ENCODE assay signal across 9 mouse cellular contexts in genomic region chr5:31630064-31630463, GRCm38 (mm10). TPM values are rescaled to one million over a fixed set of nuclear protein-coding genes. Genes with fewer than 3 reads are reported as not detected.
DNase-seq lines count a peak whose midpoint lies in the region; ATAC-seq and TF ChIP-seq lines count a peak whose summit lies in the region.
"Had no signal": no experiment of that assay in that cellular context is flagged by ENCODE, and none has a peak within 500 bp of the region (broad histone marks: within the 10 kb centered on the region; RNA-seq: fewer than 3 reads in every experiment).

No protein-coding gene starts in this region.

- no peak for TF ChIP-seq CTCF in intestine, postnatal 0 days (IDR thresholded peaks at IDR 0.05; ENCODE audit: low read depth)
- TF ChIP-seq CTCF in forebrain, postnatal 0 days (IDR thresholded peaks at IDR 0.05; ENCODE audit: low read depth): no peak

- H3K36me3 ChIP-seq in embryonic facial prominence, embryonic 15.5 days: no peaks in the 10 kb centered on the region
- 0 out of 2 replicates have a peak, but pooled peaks cover 7% of the 10 kb centered on the region for H3K36me3 ChIP-seq in intestine, postnatal 0 days (ENCODE audit: control insufficient read depth, insufficient read depth)
- no peaks in the 10 kb centered on the region; the same call in 1 of the 2 replicates for H3K36me3 ChIP-seq in stomach, embryonic 14.5 days (ENCODE audit: control insufficient read depth, insufficient read depth, low read length)
- H3K36me3 ChIP-seq in midbrain, embryonic 11.5 days (ENCODE audit: control insufficient read depth, insufficient read depth, low read length): no peaks in the 10 kb centered on the region
- no peaks in the 10 kb centered on the region for H3K36me3 ChIP-seq in forebrain, postnatal 0 days (ENCODE audit: insufficient read depth)

- peak; percentile 79 for ATAC-seq in embryonic facial prominence, embryonic 15.5 days (ENCODE audit: insufficient number of reproducible peaks, low FRiP score, low TSS enrichment, low read depth)
- ATAC-seq in intestine, postnatal 0 days: 0 out of 2 replicates have a peak, but pooled peaks have one; percentile 16
- ATAC-seq in stomach, embryonic 14.5 days (ENCODE audit: insufficient number of reproducible peaks, insufficient read depth, low FRiP score, low read depth): peak; percentile 34; the same call in 1 of the 2 replicates
- ATAC-seq in midbrain, embryonic 11.5 days (ENCODE audit: low FRiP score): no peak
- no peak; the same call in 1 of the 2 replicates for ATAC-seq in forebrain, postnatal 0 days

- H3K27ac ChIP-seq in embryonic facial prominence, embryonic 15.5 days (replicated peaks): peak overlapping the region; percentile 86
- H3K27ac ChIP-seq in intestine, postnatal 0 days (ENCODE audit: low read depth, low read length): no peak overlapping the region
- peak overlapping the region; percentile 49; the same call in 1 of the 2 replicates for H3K27ac ChIP-seq in stomach, embryonic 14.5 days (ENCODE audit: low read length)
- H3K27ac ChIP-seq in midbrain, embryonic 11.5 days (ENCODE audit: low read depth, low read length): no peak overlapping the region
- H3K27ac ChIP-seq in forebrain, postnatal 0 days (ENCODE audit: low read depth, low read length): no peak overlapping the region
- H3K27ac ChIP-seq: liver, embryonic 13.5 days had no signal

- no peak overlapping the region for H3K9ac ChIP-seq in embryonic facial prominence, embryonic 15.5 days
- H3K9ac ChIP-seq in intestine, postnatal 0 days (ENCODE audit: low read depth, low read length): no peak overlapping the region
- no peak overlapping the region for H3K9ac ChIP-seq in stomach, embryonic 14.5 days (replicated peaks; ENCODE audit: low read depth, low read length)
- no peak overlapping the region for H3K9ac ChIP-seq in midbrain, embryonic 11.5 days (ENCODE audit: low read length)
- H3K9ac ChIP-seq in forebrain, postnatal 0 days: no peak overlapping the region
- H3K9ac ChIP-seq: liver, embryonic 13.5 days had no signal

- no peaks in the 10 kb centered on the region for H3K9me3 ChIP-seq in embryonic facial prominence, embryonic 15.5 days (replicated peaks)
- no peaks in the 10 kb centered on the region for H3K9me3 ChIP-seq in intestine, postnatal 0 days (ENCODE audit: control insufficient read depth)
- no peaks in the 10 kb centered on the region for H3K9me3 ChIP-seq in stomach, embryonic 14.5 days (ENCODE audit: control insufficient read depth, low read depth, low read length)
- H3K9me3 ChIP-seq in midbrain, embryonic 11.5 days (ENCODE audit: control insufficient read depth, low read length): no peaks in the 10 kb centered on the region
- H3K9me3 ChIP-seq in forebrain, postnatal 0 days (ENCODE audit: low read length): no peaks in the 10 kb centered on the region
- H3K9me3 ChIP-seq: liver, embryonic 13.5 days had no signal

- WGBS in embryonic facial prominence, embryonic 15.5 days: 2% methylated on average over 5 of the region's 5 CpGs
- 62% methylated on average over 5 of the region's 5 CpGs for WGBS in intestine, postnatal 0 days
- WGBS in stomach, embryonic 14.5 days: 29% methylated on average over 5 of the region's 5 CpGs
- WGBS in midbrain, embryonic 11.5 days: 75% methylated on average over 5 of the region's 5 CpGs
- WGBS in forebrain, postnatal 0 days: 43% methylated on average over 5 of the region's 5 CpGs

- peak; percentile 69 for DNase-seq in ovary, adult 18-20 months (ENCODE audit: low spot score)
- DNase-seq in ovary, postnatal 14 days (ENCODE audit: low spot score): no peak
- DNase-seq in midbrain, embryonic 11.5 days (ENCODE audit: low spot score, missing footprints): no peak
- DNase-seq in thymus, adult 18-20 months: no peak
- no peak for DNase-seq in forebrain, postnatal 0 days
- DNase-seq: liver, embryonic 13.5 days had no signal

- H3K27me3 ChIP-seq in embryonic facial prominence, embryonic 15.5 days: no peaks in the 10 kb centered on the region
- H3K27me3 ChIP-seq in intestine, postnatal 0 days (replicated peaks; ENCODE audit: control insufficient read depth, insufficient read depth, low read length): no peaks in the 10 kb centered on the region
- H3K27me3 ChIP-seq in stomach, embryonic 14.5 days (ENCODE audit: control insufficient read depth, insufficient read depth, low read length): no peaks in the 10 kb centered on the region
- no peaks in the 10 kb centered on the region for H3K27me3 ChIP-seq in midbrain, embryonic 11.5 days (ENCODE audit: control insufficient read depth, insufficient read depth, low read length)
- H3K27me3 ChIP-seq in forebrain, postnatal 0 days (ENCODE audit: insufficient read depth, low read length): no peaks in the 10 kb centered on the region
- H3K27me3 ChIP-seq: liver, embryonic 13.5 days had no signal

- H3K4me3 ChIP-seq in embryonic facial prominence, embryonic 15.5 days (replicated peaks): no peak overlapping the region
- H3K4me3 ChIP-seq in intestine, postnatal 0 days (ENCODE audit: low read depth, low read length): no peak overlapping the region
- no peak overlapping the region for H3K4me3 ChIP-seq in stomach, embryonic 14.5 days (ENCODE audit: low read depth, low read length)
- H3K4me3 ChIP-seq in midbrain, embryonic 11.5 days (ENCODE audit: low read depth, low read length): no peak overlapping the region
- H3K4me3 ChIP-seq in forebrain, postnatal 0 days (ENCODE audit: low read depth, low read length): no peak overlapping the region
- H3K4me3 ChIP-seq: liver, embryonic 13.5 days had no signal

- H3K4me2 ChIP-seq in embryonic facial prominence, embryonic 15.5 days (replicated peaks): no peak overlapping the region
- H3K4me2 ChIP-seq in intestine, postnatal 0 days (replicated peaks; ENCODE audit: low read depth): no peak overlapping the region
- H3K4me2 ChIP-seq in stomach, embryonic 14.5 days (replicated peaks; ENCODE audit: low read depth, low read length): no peak overlapping the region
- no peak overlapping the region for H3K4me2 ChIP-seq in midbrain, embryonic 11.5 days
- H3K4me2 ChIP-seq in forebrain, postnatal 0 days (ENCODE audit: low read depth): no peak overlapping the region
- H3K4me2 ChIP-seq: liver, embryonic 13.5 days had no signal

- H3K4me1 ChIP-seq in embryonic facial prominence, embryonic 15.5 days: peaks cover 43% of the 10 kb centered on the region
- no peaks in the 10 kb centered on the region for H3K4me1 ChIP-seq in intestine, postnatal 0 days (replicated peaks; ENCODE audit: control insufficient read depth, insufficient read depth, low read length)
- H3K4me1 ChIP-seq in stomach, embryonic 14.5 days (ENCODE audit: control insufficient read depth, insufficient read depth, low read length): no peaks in the 10 kb centered on the region
- 0 out of 2 replicates have a peak, but pooled peaks cover 1% of the 10 kb centered on the region for H3K4me1 ChIP-seq in midbrain, embryonic 11.5 days (ENCODE audit: control insufficient read depth, insufficient read depth, low read length)
- H3K4me1 ChIP-seq in forebrain, postnatal 0 days (ENCODE audit: insufficient read depth): no peaks in the 10 kb centered on the region

RNA-seq across cellular contexts. Expression of gene Mrpl33, which starts 33.3 kb away (rescaled TPM):
- 283 and 287 TPM in 2 replicates for polyA plus RNA-seq in embryonic facial prominence, embryonic 15.5 days (2015; fragmentation: Nextera tagmentation; extraction: Ambion mirVana)
- 337 and 357 TPM in 2 replicates for polyA plus RNA-seq in intestine, postnatal 0 days (2015; fragmentation: Nextera tagmentation; extraction: Ambion mirVana)
- 301 and 326 TPM in 2 replicates for polyA plus RNA-seq in stomach, embryonic 14.5 days (2014; fragmentation: Nextera tagmentation; extraction: Ambion mirVana)
- polyA plus RNA-seq in midbrain, embryonic 11.5 days (2014; fragmentation: Nextera tagmentation; extraction: Ambion mirVana): 221 and 233 TPM in 2 replicates
- 166 and 203 TPM in 2 replicates for total RNA-seq in forebrain, postnatal 0 days (2014; rRNA removed)
- 295 and 354 TPM in 2 replicates for polyA plus RNA-seq in forebrain, postnatal 0 days (2015; fragmentation: Nextera tagmentation; extraction: Ambion mirVana)

Comparison
In these comparisons a context has a peak if more than half of its experiments do, and no peak if none do; other contexts are left out.
1. ATAC-seq: peak in embryonic facial prominence, embryonic 15.5 days (single experiment), intestine, postnatal 0 days (single experiment) and stomach, embryonic 14.5 days (single experiment); none in midbrain, embryonic 11.5 days (single experiment) and forebrain, postnatal 0 days (single experiment).
2. H3K27ac ChIP-seq: peak in embryonic facial prominence, embryonic 15.5 days (single experiment) and stomach, embryonic 14.5 days (single experiment); none in intestine, postnatal 0 days (single experiment), midbrain, embryonic 11.5 days (single experiment) and forebrain, postnatal 0 days (single experiment).